Mouse (Mus musculus) hindbrain, embryonic 12.5 days (tissue): ENCODE results near the gene Twf2. TPM values are rescaled to one million over a fixed set of nuclear protein-coding genes. Genes with fewer than 3 reads are reported as not detected.
A peak's percentile ranks its signal among the peaks of the same experiment; 100 is the strongest.

Source experiments
- ATAC-seq: fragments of 200-750 bp; cut with Nextera tagmentation; 2 replicates; pipeline ENCODE4 v1.8.0; 2017; ENCODE audit warnings: moderate TSS enrichment; ENCODE audit not compliant: low FRiP score
- H3K27ac ChIP-seq: fragments of 300-500 bp; sonication (generic); 2 replicates; pipeline ENCODE4 v1.5.1; 2016; ENCODE audit warnings: mild to moderate bottlenecking
- H3K27me3 ChIP-seq: fragments of 300-500 bp; sonication (generic); 2 replicates; pipeline ENCODE4 v1.6.1; 2016; ENCODE audit warnings: mild to moderate bottlenecking
- H3K36me3 ChIP-seq: fragments of 300-500 bp; sonication (generic); 2 replicates; pipeline ENCODE4 v1.6.1; 2016; ENCODE audit warnings: mild to moderate bottlenecking
- H3K4me1 ChIP-seq: fragments of 300-500 bp; sonication (generic); 2 replicates; pipeline ENCODE4 v1.6.1; 2016
- H3K4me2 ChIP-seq: fragments of 300-500 bp; sonication (generic); replicated peaks from 2 replicates; pipeline ENCODE4 v1.6.1; 2016; ENCODE audit warnings: mild to moderate bottlenecking
- H3K4me3 ChIP-seq: fragments of 300-500 bp; sonication (generic); 2 replicates; pipeline ENCODE4 v1.5.1; 2016; ENCODE audit warnings: mild to moderate bottlenecking
- H3K9ac ChIP-seq: fragments of 300-500 bp; sonication (generic); 2 replicates; pipeline ENCODE4 v1.6.1; 2016; ENCODE audit warnings: mild to moderate bottlenecking, moderate library complexity
- H3K9me3 ChIP-seq: fragments of 300-500 bp; sonication (generic); replicated peaks from 2 replicates; pipeline ENCODE4 v1.6.1; 2016; ENCODE audit warnings: mild to moderate bottlenecking
- WGBS: fragments of 180-500 bp; shearing (Covaris S2); methylation state at CpG from one replicate; pipeline ENCODE4 v1.1.7; 2016; 5-methylcytosine and 5-hydroxymethylcytosine counted together
- microRNA counts: library from miRNA; unstranded; fragments of <30 nt; microRNA quantifications from one replicate; lab custom pipeline; 2017
- microRNA-seq: library from miRNA; unstranded; fragments of <30 nt; microRNA quantifications from one replicate; pipeline ENCODE4, GENCODE M21; 2017
- polyA plus RNA-seq: library from polyadenylated mRNA; unstranded; fragments of >200 nt; fragmentation: Nextera tagmentation; extraction: Ambion mirVana; gene quantifications from 2 replicates; pipeline ENCODE4 v1.2.1, GENCODE M21; 2016

Gene Twf2
- polyA plus RNA-seq, 1 experiment from 2014 or later = 60.2 TPM

GRCm38 (mm10) chr9:106258990-106259389 is 56.1 kb downstream of the Twf2 start:
- WGBS = 78% methylated on average over 5 of the region's 5 CpGs
- Histone ChIP-seq H3K27me3 (no peaks in the 10 kb centered on the region), H3K27ac (no peak overlapping the region), H3K9me3 (no peaks in the 10 kb centered on the region), H3K36me3 (no peaks in the 10 kb centered on the region), H3K4me3 (no peak overlapping the region), H3K4me2 (no peak overlapping the region), H3K4me1 (no peaks in the 10 kb centered on the region), H3K9ac (no peak overlapping the region)
- no peak for ATAC-seq

GRCm38 (mm10) chr9:106261058-106261457 is 58.1 kb downstream of the Twf2 start:
- no peaks in the 10 kb centered on the region for H3K4me1 ChIP-seq
- no peak overlapping the region for H3K4me3 ChIP-seq
- ATAC-seq = no peak
- WGBS = 82% methylated on average over 6 of the region's 6 CpGs
- no peak overlapping the region for H3K9ac ChIP-seq
- H3K27ac ChIP-seq = no peak overlapping the region
- no peaks in the 10 kb centered on the region for H3K36me3 ChIP-seq
- no peaks in the 10 kb centered on the region for H3K27me3 ChIP-seq
- H3K4me2 ChIP-seq = no peak overlapping the region
- H3K9me3 ChIP-seq = no peaks in the 10 kb centered on the region

- Histone ChIP-seq H3K36me3 (no peaks in the 10 kb centered on the region), H3K4me2 (no peak overlapping the region), H3K4me3 (no peak overlapping the region), H3K9me3 (no peaks in the 10 kb centered on the region), H3K9ac (no peak overlapping the region), H3K4me1 (no peaks in the 10 kb centered on the region), H3K27me3 (no peaks in the 10 kb centered on the region), H3K27ac (no peak overlapping the region)
- ATAC-seq = no peak
- 83% methylated on average over 3 of the region's 3 CpGs for WGBS
Measured at GRCm38 (mm10) chr9:106261491-106261890, 58.6 kb downstream of the Twf2 start.

GRCm38 (mm10) chr9:106262075-106262474 is 59.2 kb downstream of the Twf2 start:
- Histone ChIP-seq H3K36me3 (no peaks in the 10 kb centered on the region), H3K27me3 (no peaks in the 10 kb centered on the region), H3K4me2 (no peak overlapping the region), H3K27ac (no peak overlapping the region), H3K4me1 (no peaks in the 10 kb centered on the region), H3K4me3 (no peak overlapping the region), H3K9ac (no peak overlapping the region), H3K9me3 (no peaks in the 10 kb centered on the region)
- 92% methylated on average over 3 of the region's 3 CpGs for WGBS
- no peak for ATAC-seq

GRCm38 (mm10) chr9:106263381-106263924 is 60.5 kb downstream of the Twf2 start:
- Histone ChIP-seq H3K4me3 (no peak overlapping the region), H3K9me3 (no peaks in the 10 kb centered on the region), H3K27me3 (no peaks in the 10 kb centered on the region), H3K27ac (no peak overlapping the region), H3K4me1 (peaks cover 8% of the 10 kb centered on the region), H3K9ac (no peak overlapping the region), H3K36me3 (no peaks in the 10 kb centered on the region), H3K4me2 (no peak overlapping the region)
- no peak for ATAC-seq
- WGBS = 83% methylated on average over 9 of the region's 9 CpGs

MicroRNAs encoded within 50 kb of the gene (microRNA counts, 519-probe panel; counts per million panel counts)
- microRNA mmu-let-7g (lab: Ali Mortazavi, UCI) = 5,786 counts per million, percentile 96 among the panel's probes with 10 or more counts

Small RNA genes lying within 50 kb of the gene (microRNA-seq; reads per million reads assigned to microRNA genes)
- 293 reads per million, percentile 61 among the genes with 10 or more reads in this experiment for gene Mir135a-1
- gene Mirlet7g = 21,517 reads per million, percentile 97 among the genes with 10 or more reads in this experiment

Other genes starting within 250 kb of the Twf2 start
- 0.04 and 0.09 TPM in 2 replicates for gene Col6a5, start 242.5 kb upstream of the Twf2 start, polyA plus RNA-seq
- 0.07 and 0.37 TPM in 2 replicates for gene Col6a4, start 106.3 kb upstream of the Twf2 start, polyA plus RNA-seq
- 5.1 and 5.6 TPM in 2 replicates for gene Glyctk, start 45.0 kb upstream of the Twf2 start, polyA plus RNA-seq
- 34.1 and 38.9 TPM in 2 replicates for gene Wdr82, start 32.2 kb upstream of the Twf2 start, polyA plus RNA-seq
- gene Ppm1m, start 3.4 kb upstream of the Twf2 start, polyA plus RNA-seq = 32.3 and 37.0 TPM in 2 replicates
- gene Tlr9, start 19.5 kb downstream of the Twf2 start, polyA plus RNA-seq = 0.05 and 0.07 TPM in 2 replicates
- gene Alas1, start 45.5 kb downstream of the Twf2 start, polyA plus RNA-seq = 79.2 and 92.1 TPM in 2 replicates
- gene Poc1a, start 78.0 kb downstream of the Twf2 start, polyA plus RNA-seq = 15.4 and 16.4 TPM in 2 replicates
- 25.5 and 26.9 TPM in 2 replicates for gene Dusp7, start 165.5 kb downstream of the Twf2 start, polyA plus RNA-seq
- gene Rpl29, start 226.3 kb downstream of the Twf2 start, polyA plus RNA-seq = 629 and 723 TPM in 2 replicates
- gene Acy1, start 235.2 kb downstream of the Twf2 start, polyA plus RNA-seq = 29.0 and 30.7 TPM in 2 replicates
- 7.6 and 8.5 TPM in 2 replicates for gene Abhd14b, start 244.4 kb downstream of the Twf2 start, polyA plus RNA-seq
- 37.5 and 39.7 TPM in 2 replicates for gene Abhd14a, start 244.6 kb downstream of the Twf2 start, polyA plus RNA-seq